Mouse (Mus musculus): Measurements from ENCODE around the gene 2010003K11Rik. TPM values are rescaled to one million over a fixed set of nuclear protein-coding genes. Genes with fewer than 3 reads are reported as not detected.

Gene 2010003K11Rik
- polyA plus RNA-seq, 1 experiment from 2014 or later = 156 TPM

DNA sequence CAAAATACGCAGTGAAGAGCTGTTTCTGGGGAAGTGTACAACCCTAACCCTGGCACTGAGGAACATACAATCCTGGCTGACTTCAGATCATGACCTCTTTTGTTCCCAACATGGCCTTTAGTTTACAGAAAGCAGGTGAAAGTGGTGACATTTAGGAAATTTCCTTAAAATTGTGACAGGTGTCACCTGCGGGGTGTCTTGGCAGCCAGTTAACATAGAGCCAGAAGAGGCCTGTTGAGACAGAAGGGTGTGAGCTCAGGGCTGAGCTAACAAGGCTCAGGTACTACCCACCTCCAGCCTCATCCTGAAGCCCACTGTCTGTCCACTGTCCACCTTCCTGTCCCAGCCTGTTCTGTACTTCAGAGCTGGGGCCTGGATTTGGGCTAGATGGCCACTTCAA is 18.3 kb downstream of the 2010003K11Rik start:
- H3K9me3 ChIP-seq (ENCODE audit: control insufficient read depth) = no peaks in the 10 kb centered on the region
- H3K4me3 ChIP-seq (ENCODE audit: low read depth, low read length) = no peak overlapping the region
- no peak overlapping the region for H3K9ac ChIP-seq (ENCODE audit: low read depth, low read length)
- peaks cover 22% of the 10 kb centered on the region for H3K27me3 ChIP-seq (replicated peaks; ENCODE audit: control insufficient read depth, insufficient read depth, low read length)
- no peak for TF ChIP-seq CTCF (IDR thresholded peaks at IDR 0.05; ENCODE audit: low read depth)
- H3K36me3 ChIP-seq (ENCODE audit: control insufficient read depth, insufficient read depth) = no peaks in the 10 kb centered on the region
- 83% methylated on average over 2 of the region's 2 CpGs for WGBS
- H3K4me2 ChIP-seq (replicated peaks; ENCODE audit: low read depth) = no peak overlapping the region
- no peak for ATAC-seq
- no peak overlapping the region for H3K27ac ChIP-seq (ENCODE audit: low read depth, low read length)
- H3K4me1 ChIP-seq (replicated peaks; ENCODE audit: control insufficient read depth, insufficient read depth, low read length) = 0 out of 2 replicates have a peak, but pooled peaks cover 4% of the 10 kb centered on the region

DNA sequence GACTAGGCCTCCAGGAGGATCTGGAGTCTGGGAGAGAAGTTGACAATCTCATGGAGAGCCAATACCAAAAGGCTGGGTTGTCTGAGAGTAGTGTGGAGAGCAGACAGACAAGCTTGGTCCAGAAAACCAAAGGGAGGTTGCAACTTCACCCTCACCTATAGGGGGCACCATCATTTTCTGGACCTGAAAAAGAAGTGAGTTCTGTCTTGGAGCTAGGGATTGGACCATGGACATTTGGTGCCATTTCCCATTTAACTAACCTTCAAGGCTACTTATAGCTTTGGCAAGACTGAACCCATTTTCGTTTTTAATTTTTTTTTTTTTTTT is 20.2 kb downstream of the 2010003K11Rik start:
- Histone ChIP-seq H3K4me3 (ENCODE audit: low read depth, low read length) (no peak overlapping the region), H3K27ac (ENCODE audit: low read depth, low read length) (no peak overlapping the region; the same call in 1 of the 2 replicates), H3K9me3 (ENCODE audit: control insufficient read depth) (no peaks in the 10 kb centered on the region), H3K9ac (ENCODE audit: low read depth, low read length) (no peak overlapping the region), H3K36me3 (ENCODE audit: control insufficient read depth, insufficient read depth) (no peaks in the 10 kb centered on the region), H3K4me2 (replicated peaks; ENCODE audit: low read depth) (peak overlapping the region; percentile 76), H3K4me1 (replicated peaks; ENCODE audit: control insufficient read depth, insufficient read depth, low read length) (0 out of 2 replicates have a peak, but pooled peaks cover 4% of the 10 kb centered on the region), H3K27me3 (replicated peaks; ENCODE audit: control insufficient read depth, insufficient read depth, low read length) (peaks cover 31% of the 10 kb centered on the region)
- 39% methylated on average over 1 of the region's 1 CpGs for WGBS
- ATAC-seq = no peak
- TF ChIP-seq CTCF (IDR thresholded peaks at IDR 0.05; ENCODE audit: low read depth) = peak; percentile 63

DNA sequence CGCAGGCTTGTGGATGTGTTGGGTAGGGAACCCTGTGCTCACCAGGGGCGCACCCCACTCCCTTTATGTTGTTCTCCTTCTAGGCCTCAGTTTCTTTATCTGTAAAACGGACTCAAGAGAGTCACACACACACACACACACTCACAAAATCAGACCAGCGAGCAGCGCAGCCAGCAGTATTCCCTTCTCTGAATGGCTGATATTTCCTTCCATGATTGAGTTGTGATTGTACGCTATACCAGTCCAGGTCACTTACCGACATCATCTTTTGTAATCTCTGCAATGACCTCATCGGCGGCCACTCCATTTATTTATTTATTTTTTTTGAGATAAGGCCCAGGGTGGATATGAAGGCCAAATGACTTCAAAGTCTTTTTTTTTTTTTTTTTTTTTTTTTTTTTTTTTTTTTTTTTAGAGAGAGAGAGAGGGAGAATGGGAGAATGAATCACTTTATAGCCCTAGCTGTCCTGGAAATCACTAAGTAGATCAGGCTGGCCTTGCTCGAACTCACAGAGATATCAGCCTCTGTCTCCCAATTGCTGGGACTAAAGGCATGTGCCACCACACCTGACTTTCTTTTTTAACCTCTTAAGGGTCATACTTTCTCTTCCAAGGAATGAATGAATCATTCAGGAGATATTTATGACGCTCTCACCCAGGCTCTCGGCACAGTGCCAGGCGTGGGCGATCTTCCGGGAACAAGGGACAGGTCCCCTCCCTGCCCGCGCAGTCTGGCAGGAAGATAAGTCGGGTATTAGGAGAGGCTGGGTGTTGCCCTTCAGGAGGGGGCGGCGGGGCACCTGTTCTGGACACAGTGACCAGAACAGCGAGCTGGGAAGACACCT is 20.8 kb downstream of the 2010003K11Rik start, which contains the start of gene Syt12:
Gene Syt12 (minus strand): TSS at position 103 of the 845 bp plus-strand sequence.
- Histone ChIP-seq H3K36me3 (ENCODE audit: control insufficient read depth, insufficient read depth) (no peaks in the 10 kb centered on the region), H3K9ac (ENCODE audit: low read depth, low read length) (peak within 1 kb of the TSS; percentile 54), H3K4me3 (ENCODE audit: low read depth, low read length) (peak within 1 kb of the TSS; percentile 41), H3K9me3 (ENCODE audit: control insufficient read depth) (no peaks in the 10 kb centered on the region), H3K27me3 (replicated peaks; ENCODE audit: control insufficient read depth, insufficient read depth, low read length) (peaks cover 31% of the 10 kb centered on the region), H3K4me2 (replicated peaks; ENCODE audit: low read depth) (peak within 1 kb of the TSS; percentile 76), H3K4me1 (replicated peaks; ENCODE audit: control insufficient read depth, insufficient read depth, low read length) (0 out of 2 replicates have a peak, but pooled peaks cover 4% of the 10 kb centered on the region), H3K27ac (ENCODE audit: low read depth, low read length) (no peak within 1 kb of the TSS; the same call in 1 of the 2 replicates)
- TF ChIP-seq CTCF (IDR thresholded peaks at IDR 0.05; ENCODE audit: low read depth) = no peak
- 15% methylated on average over 21 of the region's 21 CpGs for WGBS
- peak; percentile 86 for ATAC-seq

DNA sequence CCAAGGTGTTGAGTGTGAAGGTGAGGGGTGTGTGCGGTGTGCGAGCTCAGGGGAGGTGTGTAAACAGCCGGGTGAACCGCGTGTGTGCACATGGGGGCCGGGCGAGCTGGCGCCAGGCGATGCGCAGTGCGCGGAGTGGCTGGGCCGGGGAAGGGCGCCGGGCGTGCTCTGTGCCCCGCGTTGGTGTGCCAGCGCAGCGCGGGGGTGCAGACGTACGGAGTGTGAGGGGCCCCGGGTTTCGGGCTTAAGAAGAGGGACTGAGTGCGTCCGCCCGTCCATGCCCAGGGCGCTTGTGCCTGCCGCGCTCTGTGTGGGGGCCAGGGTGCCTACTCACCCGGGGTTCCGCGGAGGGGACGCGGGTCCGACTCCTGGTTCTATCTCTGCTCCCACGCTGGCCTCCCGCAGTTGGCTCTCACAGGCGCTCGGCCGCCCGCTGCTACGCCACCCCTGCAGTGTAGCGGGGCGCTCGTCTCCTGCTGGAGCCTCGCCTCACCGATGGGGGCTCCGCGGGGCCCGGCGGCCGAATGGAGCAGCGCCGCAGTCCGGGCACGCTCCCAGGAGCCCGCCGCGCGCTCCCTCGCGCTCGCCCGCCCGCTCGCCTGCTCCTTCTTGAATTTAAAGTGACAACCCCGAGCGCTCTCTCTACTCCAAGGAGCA is 21.7 kb downstream of the 2010003K11Rik start:
- under 1% methylated on average over 63 of the region's 70 CpGs for WGBS
- peak overlapping the region; percentile 41 for H3K4me3 ChIP-seq (ENCODE audit: low read depth, low read length)

DNA sequence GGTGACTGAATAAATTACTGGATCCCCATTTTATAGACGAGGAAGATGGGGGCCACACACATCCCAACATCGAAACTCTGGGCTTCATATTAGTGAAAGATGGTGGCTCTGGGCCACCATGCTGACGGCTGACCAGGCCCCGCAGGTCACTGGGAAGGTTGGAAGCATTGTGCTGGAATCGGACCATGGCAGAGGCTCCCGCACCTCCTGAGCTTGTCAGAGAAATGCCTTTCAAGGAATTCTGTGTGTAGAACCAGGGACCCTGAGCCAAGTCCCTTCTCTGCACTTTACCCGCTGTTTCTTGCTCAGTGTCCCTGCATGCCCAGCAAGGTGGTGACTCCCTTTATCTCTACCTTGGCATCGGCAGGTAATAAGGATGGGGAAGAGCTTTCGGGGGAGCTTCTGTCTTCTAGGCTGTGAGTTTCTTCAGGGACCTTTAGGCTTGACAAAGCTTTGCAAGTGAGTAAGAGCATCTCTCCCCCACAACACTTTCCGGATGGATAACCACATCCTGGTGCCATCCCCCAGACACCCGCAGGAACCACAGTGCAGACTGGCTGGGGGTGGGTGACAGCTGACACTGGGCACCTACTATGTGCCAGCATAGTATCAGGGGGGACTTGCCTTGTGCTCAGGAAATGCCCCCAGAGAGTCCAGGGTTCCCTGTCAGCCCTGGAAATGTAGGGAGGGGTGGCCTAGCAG is 23.0 kb downstream of the 2010003K11Rik start:
- 0 out of 2 replicates have a peak, but pooled peaks cover 4% of the 10 kb centered on the region for H3K4me1 ChIP-seq (replicated peaks; ENCODE audit: control insufficient read depth, insufficient read depth, low read length)
- peaks cover 31% of the 10 kb centered on the region for H3K27me3 ChIP-seq (replicated peaks; ENCODE audit: control insufficient read depth, insufficient read depth, low read length)
- H3K9ac ChIP-seq (ENCODE audit: low read depth, low read length) = no peak overlapping the region
- TF ChIP-seq CTCF (IDR thresholded peaks at IDR 0.05; ENCODE audit: low read depth) = no peak
- no peaks in the 10 kb centered on the region for H3K36me3 ChIP-seq (ENCODE audit: control insufficient read depth, insufficient read depth)
- H3K4me2 ChIP-seq (replicated peaks; ENCODE audit: low read depth) = no peak overlapping the region
- H3K27ac ChIP-seq (ENCODE audit: low read depth, low read length) = no peak overlapping the region
- ATAC-seq = no peak
- WGBS = 86% methylated on average over 11 of the region's 11 CpGs
- no peak overlapping the region for H3K4me3 ChIP-seq (ENCODE audit: low read depth, low read length)
- no peaks in the 10 kb centered on the region for H3K9me3 ChIP-seq (ENCODE audit: control insufficient read depth)

More for the DNA sequence above, 21.7 kb downstream of the 2010003K11Rik start:
- H3K4me2 ChIP-seq (replicated peaks; ENCODE audit: low read depth) = peak overlapping the region; percentile 76
- H3K4me1 ChIP-seq (replicated peaks; ENCODE audit: control insufficient read depth, insufficient read depth, low read length) = 0 out of 2 replicates have a peak, but pooled peaks cover 4% of the 10 kb centered on the region
- no peak overlapping the region for H3K27ac ChIP-seq (ENCODE audit: low read depth, low read length)
- peak overlapping the region; percentile 54 for H3K9ac ChIP-seq (ENCODE audit: low read depth, low read length)
- H3K27me3 ChIP-seq (replicated peaks; ENCODE audit: control insufficient read depth, insufficient read depth, low read length) = peaks cover 31% of the 10 kb centered on the region
- ATAC-seq = 0 out of 2 replicates have a peak, but pooled peaks have one; percentile 9
- TF ChIP-seq CTCF (IDR thresholded peaks at IDR 0.05; ENCODE audit: low read depth) = peak; percentile 9; the same call in 1 of the 2 replicates
- no peaks in the 10 kb centered on the region for H3K9me3 ChIP-seq (ENCODE audit: control insufficient read depth)
- no peaks in the 10 kb centered on the region for H3K36me3 ChIP-seq (ENCODE audit: control insufficient read depth, insufficient read depth)

Measured in intestine, postnatal 0 days (tissue).